ENCODE assay signal across 32 mouse cellular contexts in genomic region chr4:122811824-122812223, GRCm38 (mm10). TPM values are rescaled to one million over a fixed set of nuclear protein-coding genes. Genes with fewer than 3 reads are reported as not detected.
DNase-seq lines count a peak whose midpoint lies in the region; ATAC-seq and TF ChIP-seq lines count a peak whose summit lies in the region.
"Had no signal": no experiment of that assay in that cellular context is flagged by ENCODE, and none has a peak within 500 bp of the region (broad histone marks: within the 10 kb centered on the region; RNA-seq: fewer than 3 reads in every experiment).

No protein-coding gene starts in this region.

- H3K9me3 ChIP-seq in liver, embryonic 11.5 days (ENCODE audit: control insufficient read depth, low read length): no peaks in the 10 kb centered on the region
- no peaks in the 10 kb centered on the region for H3K9me3 ChIP-seq in lung, postnatal 0 days (ENCODE audit: low read length)
- H3K9me3 ChIP-seq in liver, embryonic 13.5 days (replicated peaks): no peaks in the 10 kb centered on the region
- H3K9me3 ChIP-seq in forebrain, embryonic 11.5 days (ENCODE audit: control insufficient read depth, low read length): no peaks in the 10 kb centered on the region
- H3K9me3 ChIP-seq: embryonic facial prominence, embryonic 10.5 days; embryonic facial prominence, embryonic 13.5 days; forebrain, embryonic 13.5 days; G1E; heart, embryonic 12.5 days; heart, embryonic 15.5 days had no signal

- H3K36me3 ChIP-seq in liver, embryonic 11.5 days (ENCODE audit: control insufficient read depth, insufficient read depth, low read length): no peaks in the 10 kb centered on the region
- H3K36me3 ChIP-seq in lung, postnatal 0 days (ENCODE audit: insufficient read depth, low read length): no peaks in the 10 kb centered on the region
- H3K36me3 ChIP-seq in liver, embryonic 13.5 days: no peaks in the 10 kb centered on the region
- no peaks in the 10 kb centered on the region for H3K36me3 ChIP-seq in forebrain, embryonic 11.5 days (ENCODE audit: control insufficient read depth, insufficient read depth, low read length)
- H3K36me3 ChIP-seq: embryonic facial prominence, embryonic 10.5 days; embryonic facial prominence, embryonic 13.5 days; G1E; heart, embryonic 12.5 days; heart, embryonic 15.5 days had no signal

- no peak overlapping the region for H3K9ac ChIP-seq in liver, embryonic 11.5 days (ENCODE audit: low read depth, low read length)
- H3K9ac ChIP-seq in lung, postnatal 0 days (replicated peaks; ENCODE audit: low read depth): no peak overlapping the region
- H3K9ac ChIP-seq in liver, embryonic 13.5 days: no peak overlapping the region
- no peak overlapping the region for H3K9ac ChIP-seq in forebrain, embryonic 11.5 days (ENCODE audit: low read length)
- H3K9ac ChIP-seq: embryonic facial prominence, embryonic 13.5 days; forebrain, embryonic 13.5 days; heart, embryonic 12.5 days; heart, embryonic 15.5 days; hindbrain, embryonic 14.5 days had no signal

- no peak for TF ChIP-seq CTCF in lung, postnatal 0 days (IDR thresholded peaks at IDR 0.05)

- H3K27ac ChIP-seq in liver, embryonic 11.5 days (ENCODE audit: low read depth, low read length): no peak overlapping the region
- H3K27ac ChIP-seq in lung, postnatal 0 days (ENCODE audit: low read length): no peak overlapping the region
- H3K27ac ChIP-seq in liver, embryonic 13.5 days: no peak overlapping the region
- H3K27ac ChIP-seq in forebrain, embryonic 11.5 days (ENCODE audit: low read depth, low read length): no peak overlapping the region
- H3K27ac ChIP-seq: embryonic facial prominence, embryonic 10.5 days; embryonic facial prominence, embryonic 13.5 days; forebrain, embryonic 13.5 days; heart, embryonic 15.5 days; hindbrain, embryonic 14.5 days; hindbrain, postnatal 0 days had no signal

- no peaks in the 10 kb centered on the region for H3K4me1 ChIP-seq in liver, embryonic 11.5 days (replicated peaks; ENCODE audit: control insufficient read depth, insufficient read depth, low read length)
- H3K4me1 ChIP-seq in lung, postnatal 0 days (ENCODE audit: insufficient read depth, low read depth, low read length): no peaks in the 10 kb centered on the region
- H3K4me1 ChIP-seq in liver, embryonic 13.5 days (replicated peaks): peaks cover 20% of the 10 kb centered on the region
- H3K4me1 ChIP-seq in forebrain, embryonic 11.5 days (replicated peaks; ENCODE audit: control insufficient read depth, insufficient read depth, low read length): no peaks in the 10 kb centered on the region
- H3K4me1 ChIP-seq: embryonic facial prominence, embryonic 10.5 days; embryonic facial prominence, embryonic 13.5 days; forebrain, embryonic 13.5 days; heart, embryonic 12.5 days; heart, embryonic 15.5 days had no signal

- ATAC-seq in liver, embryonic 11.5 days (replicated peaks; ENCODE audit: low FRiP score): peak; percentile 70; the same call in 1 of the 2 replicates
- no peak for ATAC-seq in lung, postnatal 0 days
- ATAC-seq in liver, embryonic 13.5 days (ENCODE audit: low read depth): peak; percentile 68
- ATAC-seq in forebrain, embryonic 11.5 days (replicated peaks; ENCODE audit: low FRiP score): no peak
- ATAC-seq: activated CD4-positive, CD25-positive, alpha-beta regulatory T cell, adult 4 months; forebrain, embryonic 13.5 days; forebrain, embryonic 16.5 days; hindbrain, postnatal 0 days had no signal

- no peak for TF ChIP-seq EP300 in lung, postnatal 0 days (IDR thresholded peaks at IDR 0.05)

- no peak overlapping the region for H3K4me3 ChIP-seq in liver, embryonic 11.5 days (ENCODE audit: low read depth, low read length)
- no peak overlapping the region for H3K4me3 ChIP-seq in lung, postnatal 0 days (ENCODE audit: low read depth, low read length)
- H3K4me3 ChIP-seq in liver, embryonic 13.5 days (replicated peaks): no peak overlapping the region
- H3K4me3 ChIP-seq in forebrain, embryonic 11.5 days (ENCODE audit: low read depth, low read length): no peak overlapping the region
- H3K4me3 ChIP-seq: embryonic facial prominence, embryonic 10.5 days; embryonic facial prominence, embryonic 13.5 days; erythroblast, embryonic 14.5 days; forebrain, embryonic 13.5 days; heart, embryonic 12.5 days; heart, embryonic 15.5 days had no signal

- DNase-seq in liver, embryonic 11.5 days (ENCODE audit: low spot score): no peak
- no peak for DNase-seq in liver
- peak; percentile 42 for DNase-seq in lung, postnatal 36 days
- no peak for DNase-seq in lung, postnatal 0 days (ENCODE audit: low spot score)
- DNase-seq in liver, embryonic 13.5 days: no peak
- DNase-seq in yolk sac, embryonic 10.5 days (ENCODE audit: low spot score): peak; percentile 29
- no peak for DNase-seq in forebrain, embryonic 11.5 days (ENCODE audit: low spot score)
- no peak for DNase-seq in left cerebral cortex, adult 8-10 months (ENCODE audit: low spot score in 2 of 2)
- DNase-seq: adrenal gland, adult 8-10 months; adrenal gland, postnatal 25 days; B cell, adult 2 months; cerebellum, adult 11-12 months; cerebellum, adult 8-10 months; cerebellum, postnatal 10 days; cerebellum, postnatal 36 days; embryo, embryonic 11 days; gastrocnemius, postnatal 10 days; gastrocnemius, postnatal 36 days; heart, adult 18-20 months; heart, postnatal 10 days; heart, postnatal 4 days had no signal

- H3K27me3 ChIP-seq in liver, embryonic 11.5 days (replicated peaks; ENCODE audit: control insufficient read depth, insufficient read depth, low read length): no peaks in the 10 kb centered on the region
- no peaks in the 10 kb centered on the region for H3K27me3 ChIP-seq in lung, postnatal 0 days (replicated peaks; ENCODE audit: insufficient read depth, low read length)
- H3K27me3 ChIP-seq in liver, embryonic 13.5 days: no peaks in the 10 kb centered on the region; the same call in 1 of the 2 replicates
- H3K27me3 ChIP-seq in forebrain, embryonic 11.5 days (ENCODE audit: control insufficient read depth, insufficient read depth, low read length): no peaks in the 10 kb centered on the region
- H3K27me3 ChIP-seq: embryonic facial prominence, embryonic 13.5 days; forebrain, embryonic 13.5 days; heart, embryonic 12.5 days; heart, embryonic 15.5 days had no signal

- 20% methylated on average over 2 of the region's 2 CpGs for WGBS in liver, embryonic 11.5 days
- WGBS in lung, postnatal 0 days: 47% methylated on average over 2 of the region's 2 CpGs
- 14% methylated on average over 2 of the region's 2 CpGs for WGBS in liver, embryonic 13.5 days (ENCODE audit: insufficient replicate concordance)
- 78% methylated on average over 2 of the region's 2 CpGs for WGBS in forebrain, embryonic 11.5 days

- peak overlapping the region; percentile 5; the same call in 1 of the 2 replicates for H3K4me2 ChIP-seq in liver, embryonic 11.5 days
- H3K4me2 ChIP-seq in lung, postnatal 0 days (replicated peaks; ENCODE audit: low read depth, low read length): no peak overlapping the region
- H3K4me2 ChIP-seq in liver, embryonic 13.5 days: no peak overlapping the region
- H3K4me2 ChIP-seq in forebrain, embryonic 11.5 days (ENCODE audit: low read depth, low read length, severe bottlenecking): no peak overlapping the region
- H3K4me2 ChIP-seq: embryonic facial prominence, embryonic 13.5 days; forebrain, embryonic 13.5 days; heart, embryonic 12.5 days; heart, embryonic 15.5 days; hindbrain, embryonic 14.5 days had no signal

RNA-seq across cellular contexts. Expression of gene Ppt1, which starts 24.2 kb away (rescaled TPM):
- 42.9 and 44.5 TPM in 2 replicates for polyA plus RNA-seq in liver, embryonic 11.5 days (2014; fragmentation: Nextera tagmentation; extraction: Ambion mirVana)
- polyA plus RNA-seq in lung, postnatal 0 days (2015; fragmentation: Nextera tagmentation; extraction: Ambion mirVana): 39.0 and 39.1 TPM in 2 replicates
- polyA plus RNA-seq in liver, embryonic 13.5 days (2015; fragmentation: Nextera tagmentation; extraction: Ambion mirVana): 20.8 and 22.8 TPM in 2 replicates
- polyA plus RNA-seq in forebrain, embryonic 11.5 days (2014; fragmentation: Nextera tagmentation; extraction: Ambion mirVana): 76.4 and 81.0 TPM in 2 replicates
- 100 to 1,000 TPM; 107 to 115 (median 111) TPM for total RNA-seq in left cerebral cortex, adult 8-10 months (2022)

Comparison
In these comparisons a context has a peak if more than half of its experiments do, and no peak if none do; other contexts are left out.
1. DNase-seq: peak in lung, postnatal 36 days (single experiment) and yolk sac, embryonic 10.5 days (single experiment); none in liver, embryonic 11.5 days (single experiment), liver (single experiment), lung, postnatal 0 days (single experiment), liver, embryonic 13.5 days (single experiment), forebrain, embryonic 11.5 days (single experiment) and left cerebral cortex, adult 8-10 months (0 of 2).
2. ATAC-seq: peak in liver, embryonic 11.5 days (single experiment) and liver, embryonic 13.5 days (single experiment); none in lung, postnatal 0 days (single experiment) and forebrain, embryonic 11.5 days (single experiment).